Mouse (Mus musculus): ENCODE results near the gene Itpripl2. TPM values are rescaled to one million over a fixed set of nuclear protein-coding genes. Genes with fewer than 3 reads are reported as not detected.
A peak's percentile ranks its signal among the peaks of the same experiment; 100 is the strongest.

The Itpripl2 gene
- polyA plus RNA-seq, 1 experiment from 2014 or later: 4.1 TPM

- peaks cover 23% of the 10 kb centered on the region for H3K4me1 ChIP-seq (ENCODE audit: control insufficient read depth, insufficient read depth, low read length)
- peak; percentile 43 for ATAC-seq (replicated peaks; ENCODE audit: extremely low read depth, insufficient read depth, low FRiP score)
- H3K4me3 ChIP-seq (ENCODE audit: low read length): peak overlapping the region; percentile 58
- H3K9me3 ChIP-seq (replicated peaks; ENCODE audit: control insufficient read depth, low read length): no peaks in the 10 kb centered on the region
- 5% methylated on average over 67 of the region's 67 CpGs for WGBS
- H3K27me3 ChIP-seq (ENCODE audit: control insufficient read depth, insufficient read depth, low read length): peaks cover 15% of the 10 kb centered on the region
- H3K27ac ChIP-seq (ENCODE audit: low read length): peak overlapping the region; percentile 72
- peaks cover 3% of the 10 kb centered on the region; the same call in 1 of the 2 replicates for H3K36me3 ChIP-seq (ENCODE audit: control insufficient read depth, insufficient read depth)
- peak overlapping the region; percentile 67 for H3K4me2 ChIP-seq (ENCODE audit: low read depth, low read length)
- H3K9ac ChIP-seq (ENCODE audit: low read length): peak overlapping the region; percentile 82
These were observed 927 bp downstream of the Itpripl2 start for GRCm38 (mm10) chr7:118490666-118491430.

GRCm38 (mm10) chr7:118489706-118490665 lies 1.8 kb downstream of the Itpripl2 start:
- no peak overlapping the region; the same call in 1 of the 2 replicates for H3K27ac ChIP-seq (ENCODE audit: low read length)
- ATAC-seq (replicated peaks; ENCODE audit: extremely low read depth, insufficient read depth, low FRiP score): no peak
- WGBS: 36% methylated on average over 57 of the region's 57 CpGs

GRCm38 (mm10) chr7:118488060-118488664 lies 3.6 kb downstream of the Itpripl2 start:
- H3K4me2 ChIP-seq (ENCODE audit: low read depth, low read length): peak overlapping the region; percentile 67
- no peak for ATAC-seq (replicated peaks; ENCODE audit: extremely low read depth, insufficient read depth, low FRiP score)
- peaks cover 25% of the 10 kb centered on the region for H3K4me1 ChIP-seq (ENCODE audit: control insufficient read depth, insufficient read depth, low read length)
- no peaks in the 10 kb centered on the region for H3K9me3 ChIP-seq (replicated peaks; ENCODE audit: control insufficient read depth, low read length)
- peaks cover 15% of the 10 kb centered on the region for H3K27me3 ChIP-seq (ENCODE audit: control insufficient read depth, insufficient read depth, low read length)
- H3K9ac ChIP-seq (ENCODE audit: low read length): peak overlapping the region; percentile 49
- H3K36me3 ChIP-seq (ENCODE audit: control insufficient read depth, insufficient read depth): peaks cover 7% of the 10 kb centered on the region; the same call in 1 of the 2 replicates
- WGBS: 29% methylated on average over 8 of the region's 8 CpGs
- peak overlapping the region; percentile 58 for H3K4me3 ChIP-seq (ENCODE audit: low read length)
- H3K27ac ChIP-seq (ENCODE audit: low read length): peak overlapping the region; percentile 63

More at GRCm38 (mm10) chr7:118489706-118490665, 1.8 kb downstream of the Itpripl2 start:
- Histone ChIP-seq H3K4me3 (ENCODE audit: low read length) (peak overlapping the region; percentile 58), H3K4me1 (ENCODE audit: control insufficient read depth, insufficient read depth, low read length) (peaks cover 25% of the 10 kb centered on the region), H3K27me3 (ENCODE audit: control insufficient read depth, insufficient read depth, low read length) (peaks cover 15% of the 10 kb centered on the region), H3K36me3 (ENCODE audit: control insufficient read depth, insufficient read depth) (peaks cover 4% of the 10 kb centered on the region; the same call in 1 of the 2 replicates), H3K4me2 (ENCODE audit: low read depth, low read length) (peak overlapping the region; percentile 67), H3K9me3 (replicated peaks; ENCODE audit: control insufficient read depth, low read length) (no peaks in the 10 kb centered on the region), H3K9ac (ENCODE audit: low read length) (peak overlapping the region; percentile 82)

- Histone ChIP-seq H3K27me3 (ENCODE audit: control insufficient read depth, insufficient read depth, low read length) (peaks cover 15% of the 10 kb centered on the region), H3K36me3 (ENCODE audit: control insufficient read depth, insufficient read depth) (peaks cover 7% of the 10 kb centered on the region; the same call in 1 of the 2 replicates), H3K9me3 (replicated peaks; ENCODE audit: control insufficient read depth, low read length) (no peaks in the 10 kb centered on the region), H3K4me3 (ENCODE audit: low read length) (no peak overlapping the region), H3K9ac (ENCODE audit: low read length) (no peak overlapping the region), H3K27ac (ENCODE audit: low read length) (no peak overlapping the region), H3K4me1 (ENCODE audit: control insufficient read depth, insufficient read depth, low read length) (peaks cover 22% of the 10 kb centered on the region), H3K4me2 (ENCODE audit: low read depth, low read length) (no peak overlapping the region)
- 50% methylated on average over 5 of the region's 5 CpGs for WGBS
- no peak for ATAC-seq (replicated peaks; ENCODE audit: extremely low read depth, insufficient read depth, low FRiP score)
These were observed 4.9 kb downstream of the Itpripl2 start for GRCm38 (mm10) chr7:118486917-118487316.

- no peak overlapping the region for H3K4me2 ChIP-seq (ENCODE audit: low read depth, low read length)
- no peak overlapping the region for H3K27ac ChIP-seq (ENCODE audit: low read length)
- peaks cover 7% of the 10 kb centered on the region; the same call in 1 of the 2 replicates for H3K36me3 ChIP-seq (ENCODE audit: control insufficient read depth, insufficient read depth)
- H3K4me3 ChIP-seq (ENCODE audit: low read length): no peak overlapping the region
- peaks cover 16% of the 10 kb centered on the region for H3K4me1 ChIP-seq (ENCODE audit: control insufficient read depth, insufficient read depth, low read length)
- WGBS: 48% methylated on average over 1 of the region's 1 CpGs
- H3K9ac ChIP-seq (ENCODE audit: low read length): no peak overlapping the region
- ATAC-seq (replicated peaks; ENCODE audit: extremely low read depth, insufficient read depth, low FRiP score): no peak
- H3K9me3 ChIP-seq (replicated peaks; ENCODE audit: control insufficient read depth, low read length): no peaks in the 10 kb centered on the region
- H3K27me3 ChIP-seq (ENCODE audit: control insufficient read depth, insufficient read depth, low read length): no peaks in the 10 kb centered on the region
These were observed 7.8 kb downstream of the Itpripl2 start for GRCm38 (mm10) chr7:118483996-118484395.

- no peaks in the 10 kb centered on the region for H3K9me3 ChIP-seq (replicated peaks; ENCODE audit: control insufficient read depth, low read length)
- H3K4me1 ChIP-seq (ENCODE audit: control insufficient read depth, insufficient read depth, low read length): peaks cover 3% of the 10 kb centered on the region; the same call in 1 of the 2 replicates
- no peak overlapping the region for H3K4me3 ChIP-seq (ENCODE audit: low read length)
- ATAC-seq (replicated peaks; ENCODE audit: extremely low read depth, insufficient read depth, low FRiP score): no peak
- H3K27me3 ChIP-seq (ENCODE audit: control insufficient read depth, insufficient read depth, low read length): no peaks in the 10 kb centered on the region
- 77% methylated on average over 2 of the region's 2 CpGs for WGBS
- H3K9ac ChIP-seq (ENCODE audit: low read length): no peak overlapping the region
- H3K36me3 ChIP-seq (ENCODE audit: control insufficient read depth, insufficient read depth): peaks cover 7% of the 10 kb centered on the region; the same call in 1 of the 2 replicates
- no peak overlapping the region for H3K27ac ChIP-seq (ENCODE audit: low read length)
- H3K4me2 ChIP-seq (ENCODE audit: low read depth, low read length): no peak overlapping the region
These were observed 9.8 kb downstream of the Itpripl2 start for GRCm38 (mm10) chr7:118482001-118482400.

- Histone ChIP-seq H3K9me3 (replicated peaks; ENCODE audit: control insufficient read depth, low read length) (no peaks in the 10 kb centered on the region), H3K36me3 (ENCODE audit: control insufficient read depth, insufficient read depth) (peaks cover 7% of the 10 kb centered on the region; the same call in 1 of the 2 replicates), H3K27me3 (ENCODE audit: control insufficient read depth, insufficient read depth, low read length) (no peaks in the 10 kb centered on the region), H3K4me1 (ENCODE audit: control insufficient read depth, insufficient read depth, low read length) (peaks cover 2% of the 10 kb centered on the region; the same call in 1 of the 2 replicates), H3K27ac (ENCODE audit: low read length) (no peak overlapping the region; the same call in 1 of the 2 replicates), H3K9ac (ENCODE audit: low read length) (no peak overlapping the region), H3K4me2 (ENCODE audit: low read depth, low read length) (no peak overlapping the region), H3K4me3 (ENCODE audit: low read length) (no peak overlapping the region)
- WGBS: 41% methylated on average over 10 of the region's 10 CpGs
- no peak for ATAC-seq (replicated peaks; ENCODE audit: extremely low read depth, insufficient read depth, low FRiP score)
These were observed 10.5 kb downstream of the Itpripl2 start for GRCm38 (mm10) chr7:118481047-118481810.

- no peak overlapping the region for H3K9ac ChIP-seq (ENCODE audit: low read length)
- H3K4me2 ChIP-seq (ENCODE audit: low read depth, low read length): no peak overlapping the region
- H3K27ac ChIP-seq (ENCODE audit: low read length): peak overlapping the region; percentile 32; the same call in 1 of the 2 replicates
- no peak overlapping the region for H3K4me3 ChIP-seq (ENCODE audit: low read length)
- H3K27me3 ChIP-seq (ENCODE audit: control insufficient read depth, insufficient read depth, low read length): no peaks in the 10 kb centered on the region
- H3K9me3 ChIP-seq (replicated peaks; ENCODE audit: control insufficient read depth, low read length): no peaks in the 10 kb centered on the region
- H3K4me1 ChIP-seq (ENCODE audit: control insufficient read depth, insufficient read depth, low read length): no peaks in the 10 kb centered on the region; the same call in 1 of the 2 replicates
- 0 out of 2 replicates have a peak, but pooled peaks cover 2% of the 10 kb centered on the region for H3K36me3 ChIP-seq (ENCODE audit: control insufficient read depth, insufficient read depth)
- no peak for ATAC-seq (replicated peaks; ENCODE audit: extremely low read depth, insufficient read depth, low FRiP score)
- WGBS: 76% methylated on average over 9 of the region's 9 CpGs
These were observed 11.5 kb downstream of the Itpripl2 start for GRCm38 (mm10) chr7:118480160-118480709.
